Mouse (Mus musculus) embryo, embryonic 10 days (tissue): ENCODE measurements around the gene 1700067K01Rik.

Experiments
- DNase-seq: peaks from one replicate; pipeline ENCODE4 v3.0.0-alpha.2; 2015; ENCODE audit warnings: low spot score

1700067K01Rik gene

GRCm38 (mm10) chr8:84053229-84053628 is 51.9 kb downstream of the 1700067K01Rik start:
- DNase-seq: no peak
